Mouse (Mus musculus) small intestine, adult 2 months (tissue): ENCODE results near the gene Zfp985. TPM values are rescaled to one million over a fixed set of nuclear protein-coding genes. Genes with fewer than 3 reads are reported as not detected.
"Not testable (repeated sequence)": the region's sequence is repeated elsewhere in the genome, so short reads cannot be mapped to it uniquely, and the experiment has no call there.

Experiments
- H3K27ac ChIP-seq: fragments of 200-500 bp; 2 replicates; pipeline ENCODE4 v1.5.1; 2012; ENCODE audit warnings: low read depth, low read length, control low read depth, inconsistent platforms; ENCODE audit not compliant: insufficient read depth
- H3K27me3 ChIP-seq: fragments of 200-500 bp; 2 replicates; pipeline ENCODE4 v1.6.1; 2012; ENCODE audit warnings: mild to moderate bottlenecking, moderate library complexity, low read length, inconsistent platforms; ENCODE audit not compliant: control insufficient read depth, insufficient read depth
- H3K36me3 ChIP-seq: fragments of 200-500 bp; 2 replicates; pipeline ENCODE4 v1.6.1; 2012; ENCODE audit warnings: mild to moderate bottlenecking, low read length, control low read depth, inconsistent platforms; ENCODE audit not compliant: control insufficient read depth, insufficient read depth
- H3K4me1 ChIP-seq: fragments of 200-500 bp; 2 replicates; pipeline ENCODE4 v1.6.1; 2012; ENCODE audit warnings: low read length, inconsistent platforms, mixed read lengths; ENCODE audit not compliant: control insufficient read depth, insufficient read depth, insufficient read length
- H3K4me3 ChIP-seq: fragments of 200-500 bp; 2 replicates; pipeline ENCODE4 v1.5.1; 2012; ENCODE audit warnings: low read depth, mild to moderate bottlenecking, control low read depth, inconsistent platforms, low read length, moderate library complexity
- CTCF ChIP-seq: fragments of 200-500 bp; IDR thresholded peaks from 2 replicates; pipeline ENCODE4 v1.5.1; 2012; ENCODE audit warnings: low read depth, mild to moderate bottlenecking, control low read depth, inconsistent platforms, low read length, moderate library complexity, mixed read lengths; ENCODE audit not compliant: insufficient replicate concordance, insufficient read length; ENCODE audit errors: extremely low read depth
- POLR2A ChIP-seq: fragments of 200-500 bp; IDR thresholded peaks from 2 replicates; pipeline ENCODE4 v1.6.1; 2012; ENCODE audit warnings: low read depth, mild to moderate bottlenecking, control low read depth, inconsistent platforms, low read length, moderate library complexity
- WGBS: fragments of 180-500 bp; shearing (Covaris S2); methylation state at CpG from one replicate; pipeline ENCODE4 v1.1.7; 2018; 5-methylcytosine and 5-hydroxymethylcytosine counted together
- polyA plus RNA-seq: library from polyadenylated mRNA; depleted of rRNA; stranded (reverse); fragments of >200 nt; gene quantifications from 2 replicates; pipeline ENCODE4 v1.2.3, GENCODE M21; 2012

The Zfp985 gene
- polyA plus RNA-seq, 1 experiment = not detected

DNA sequence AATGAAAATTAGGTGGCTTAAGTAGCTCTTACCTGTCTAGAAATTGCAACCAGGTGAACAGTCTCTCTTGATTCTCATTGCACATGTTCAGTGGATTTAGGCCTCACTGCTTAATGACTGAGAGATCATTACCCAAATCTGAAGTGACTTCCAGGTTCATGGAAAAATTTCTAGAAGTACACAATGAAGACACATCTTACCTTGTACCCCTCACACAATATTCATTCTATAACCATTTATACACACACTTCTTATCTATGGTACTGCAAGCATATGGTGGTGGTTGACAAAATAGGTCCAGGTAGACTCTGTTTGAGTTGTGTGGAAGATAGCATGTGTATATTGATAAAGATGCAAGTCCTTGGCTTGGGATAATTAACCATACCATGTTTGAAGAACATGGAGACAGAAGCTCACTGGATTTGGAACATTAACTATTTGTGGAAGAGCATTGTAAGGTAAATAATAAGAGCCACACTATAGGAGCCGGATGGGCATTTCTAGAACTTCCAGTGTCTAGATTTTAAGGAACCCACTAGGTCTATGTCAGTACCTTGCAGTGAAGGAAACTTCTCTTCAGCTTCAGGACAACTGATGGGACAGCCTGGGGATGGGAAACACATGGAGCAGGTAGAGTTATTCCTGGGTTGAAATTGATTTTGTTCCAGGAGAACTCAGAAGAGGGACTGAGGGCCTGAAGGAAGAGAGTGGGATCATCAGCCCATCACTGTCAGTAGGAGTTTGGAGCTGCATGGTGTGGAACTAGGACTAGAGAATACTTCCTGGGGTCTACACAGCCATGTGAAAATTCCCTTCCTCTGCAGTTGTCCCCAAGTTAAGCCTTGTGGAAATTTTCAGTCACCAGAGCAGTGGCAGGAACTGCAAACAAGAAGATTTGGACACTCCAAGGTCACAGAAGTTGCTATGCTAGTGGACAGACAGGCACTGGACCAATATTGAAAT lies 33.7 kb downstream of the Zfp985 start:
- H3K27ac ChIP-seq = no peak overlapping the region
- no peak overlapping the region for H3K4me3 ChIP-seq
- no peaks in the 10 kb centered on the region for H3K4me1 ChIP-seq
- TF ChIP-seq POLR2A = no peak
- TF ChIP-seq CTCF = no peak
- no peaks in the 10 kb centered on the region for H3K27me3 ChIP-seq
- 55% methylated on average over 1 of the region's 1 CpGs for WGBS
- H3K36me3 ChIP-seq = no peaks in the 10 kb centered on the region

DNA sequence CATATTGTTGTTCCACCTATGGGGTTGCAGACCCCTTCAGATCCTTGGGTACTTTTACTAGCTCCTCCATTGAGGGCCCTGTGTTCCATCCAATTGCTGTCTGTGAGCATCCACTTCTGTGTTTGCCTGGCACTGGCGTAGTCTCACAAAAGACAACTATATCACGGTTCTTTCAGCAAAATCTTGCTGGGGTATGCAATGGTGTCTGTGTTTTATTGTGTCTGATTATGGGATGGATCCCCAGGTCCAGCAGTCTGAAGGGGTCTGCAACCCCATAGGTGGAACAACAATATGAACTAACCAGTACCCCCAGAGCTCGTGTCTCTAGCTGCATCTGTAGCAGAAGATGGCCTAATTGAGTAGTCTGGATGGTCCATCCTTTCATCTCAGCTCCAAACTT lies 41.6 kb downstream of the Zfp985 start:
- WGBS = 71% methylated on average over 3 of the region's 3 CpGs
- not testable (repeated sequence) for H3K36me3 ChIP-seq, H3K27me3 ChIP-seq, H3K4me1 ChIP-seq, H3K27ac ChIP-seq, H3K4me3 ChIP-seq

DNA sequence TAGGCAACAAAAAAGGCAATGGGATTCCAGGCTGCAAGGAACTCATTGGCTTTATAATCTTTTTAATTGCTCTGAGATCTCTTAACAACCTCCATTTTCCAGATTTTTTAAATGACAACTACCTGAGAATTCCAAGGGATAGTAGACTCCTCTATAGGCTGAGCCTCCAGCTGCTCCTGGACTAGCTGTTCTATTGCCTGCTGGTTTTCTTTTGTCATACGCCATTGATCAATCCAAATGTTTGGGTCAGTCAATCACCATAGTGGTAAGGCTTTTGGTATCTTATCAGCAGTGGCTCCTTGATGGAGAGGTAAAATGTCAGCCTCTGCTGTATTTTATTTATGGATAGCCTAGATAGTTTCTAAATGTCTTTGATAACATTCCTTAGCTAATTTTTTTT lies 44.6 kb downstream of the Zfp985 start:
- H3K4me1 ChIP-seq = no peaks in the 10 kb centered on the region
- no peaks in the 10 kb centered on the region for H3K27me3 ChIP-seq
- H3K27ac ChIP-seq = no peak overlapping the region
- WGBS = 46% methylated on average over 1 of the region's 1 CpGs
- no peak overlapping the region for H3K4me3 ChIP-seq
- TF ChIP-seq POLR2A = no peak
- TF ChIP-seq CTCF = no peak
- H3K36me3 ChIP-seq = no peaks in the 10 kb centered on the region

DNA sequence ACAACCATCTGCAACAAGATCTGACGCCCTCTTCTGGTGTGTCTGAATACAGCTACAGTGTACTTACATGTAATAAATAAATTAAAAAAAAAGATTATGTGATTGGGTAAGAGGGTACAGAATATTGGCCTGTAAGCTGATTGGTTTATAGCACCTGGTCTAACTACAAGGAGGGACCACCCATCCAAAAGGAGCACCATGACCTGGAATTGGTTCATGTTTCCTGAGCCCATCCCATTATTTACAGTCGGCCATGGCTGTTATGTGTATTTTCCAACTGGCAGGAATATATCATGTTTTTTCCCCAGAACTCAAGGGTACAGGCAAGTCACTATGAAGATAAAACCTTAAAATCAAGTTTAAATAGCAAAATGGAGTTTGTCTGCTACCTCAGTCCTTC lies 45.8 kb downstream of the Zfp985 start:
- WGBS = 46% methylated on average over 2 of the region's 2 CpGs
- TF ChIP-seq POLR2A (no peak), CTCF (no peak)
- Histone ChIP-seq H3K27ac (no peak overlapping the region), H3K36me3 (no peaks in the 10 kb centered on the region), H3K27me3 (no peaks in the 10 kb centered on the region), H3K4me3 (no peak overlapping the region), H3K4me1 (no peaks in the 10 kb centered on the region)

DNA sequence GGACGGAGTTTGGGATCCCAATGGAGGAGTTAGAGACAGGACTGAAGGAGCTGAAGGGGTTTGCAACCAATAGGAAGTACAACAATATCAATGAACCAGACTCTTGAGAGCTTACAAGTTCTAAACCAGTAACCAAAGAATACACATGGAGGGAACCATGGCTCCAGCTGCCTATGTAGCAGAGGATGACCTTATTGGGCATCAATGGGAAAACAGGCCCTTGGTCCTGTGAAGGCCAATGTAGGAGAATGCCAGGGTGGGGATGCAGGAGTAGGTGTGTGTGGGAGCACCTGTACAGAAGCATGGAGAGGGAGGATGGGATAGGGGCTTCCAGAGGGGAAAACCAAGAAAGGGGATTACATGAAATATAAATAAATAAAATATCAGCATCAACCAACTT lies 48.8 kb downstream of the Zfp985 start:
- Histone ChIP-seq H3K27me3 (no peaks in the 10 kb centered on the region), H3K27ac (no peak overlapping the region), H3K4me1 (no peaks in the 10 kb centered on the region), H3K36me3 (no peaks in the 10 kb centered on the region), H3K4me3 (no peak overlapping the region)
- WGBS = 35% methylated on average over 1 of the region's 1 CpGs
- TF ChIP-seq POLR2A (no peak), CTCF (no peak)

DNA sequence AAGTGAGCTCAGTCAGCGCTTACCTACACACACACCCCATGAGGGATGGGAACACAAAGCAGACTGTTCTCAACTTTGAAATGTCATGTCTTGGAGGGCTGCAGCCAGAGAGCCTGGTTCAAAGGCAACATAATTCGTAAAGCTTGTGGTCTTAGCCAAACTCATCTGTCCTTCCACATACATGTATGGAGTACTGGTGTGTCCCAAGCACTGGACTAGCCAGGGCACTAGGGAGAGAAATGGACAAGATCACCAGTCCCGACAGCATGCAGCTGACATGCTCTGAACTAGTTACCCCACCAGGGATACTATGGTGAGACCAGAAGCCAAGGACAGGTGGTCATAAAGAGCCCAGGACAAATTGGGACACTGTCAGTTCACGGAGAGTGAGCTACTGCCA lies 50.7 kb downstream of the Zfp985 start:
- Histone ChIP-seq H3K4me3 (no peak overlapping the region), H3K27me3 (no peaks in the 10 kb centered on the region), H3K27ac (no peak overlapping the region), H3K36me3 (no peaks in the 10 kb centered on the region), H3K4me1 (no peaks in the 10 kb centered on the region)
- no peak for TF ChIP-seq CTCF
- no peak for TF ChIP-seq POLR2A
- WGBS = 70% methylated on average over 4 of the region's 4 CpGs

DNA sequence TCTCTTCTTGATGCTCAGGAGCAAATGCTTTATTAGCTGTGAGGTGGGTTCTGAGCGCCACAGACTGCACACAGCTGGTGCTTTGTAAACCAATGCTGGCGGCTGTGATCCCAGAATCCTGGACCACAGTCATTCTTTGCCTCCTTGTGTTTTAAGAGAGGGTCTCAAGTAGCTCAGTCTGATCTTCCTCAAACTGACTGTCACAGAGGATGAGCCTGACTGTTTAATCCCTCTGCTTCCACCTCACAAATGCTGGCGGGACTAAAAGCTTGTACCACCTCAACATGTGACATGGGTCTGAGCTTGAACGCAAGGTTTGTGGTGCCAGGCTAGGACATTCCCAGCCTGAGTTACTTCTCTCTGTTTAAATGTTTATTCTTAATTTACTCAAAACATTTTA lies 52.4 kb downstream of the Zfp985 start:
- WGBS = 79% methylated on average over 4 of the region's 4 CpGs
- Histone ChIP-seq H3K27me3 (no peaks in the 10 kb centered on the region), H3K36me3 (no peaks in the 10 kb centered on the region), H3K4me3 (no peak overlapping the region), H3K27ac (no peak overlapping the region), H3K4me1 (no peaks in the 10 kb centered on the region)
- TF ChIP-seq POLR2A = no peak
- TF ChIP-seq CTCF = no peak

DNA sequence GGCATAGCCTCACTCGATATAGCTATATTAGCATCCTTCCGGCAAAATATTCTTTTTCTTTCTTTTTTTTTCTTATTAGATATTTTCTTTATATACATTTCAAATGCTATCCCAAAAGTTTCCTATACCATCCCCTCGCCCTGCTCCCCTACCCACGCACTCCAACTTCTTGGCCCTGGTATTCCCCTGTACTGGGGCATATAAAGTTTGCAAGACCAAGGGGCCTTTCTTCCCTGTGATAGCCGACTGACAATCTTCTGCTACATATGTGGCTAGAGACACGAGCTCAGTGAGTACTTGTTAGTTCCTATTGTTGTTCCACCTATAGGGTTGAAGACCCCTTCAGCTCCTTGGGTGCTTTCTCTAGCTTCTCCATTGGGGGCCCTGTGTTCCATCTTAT lies 53.4 kb downstream of the Zfp985 start:
- not testable (repeated sequence) for H3K4me1 ChIP-seq, H3K36me3 ChIP-seq, H3K27ac ChIP-seq, H3K27me3 ChIP-seq, H3K4me3 ChIP-seq
- WGBS = 80% methylated on average over 6 of the region's 6 CpGs

DNA sequence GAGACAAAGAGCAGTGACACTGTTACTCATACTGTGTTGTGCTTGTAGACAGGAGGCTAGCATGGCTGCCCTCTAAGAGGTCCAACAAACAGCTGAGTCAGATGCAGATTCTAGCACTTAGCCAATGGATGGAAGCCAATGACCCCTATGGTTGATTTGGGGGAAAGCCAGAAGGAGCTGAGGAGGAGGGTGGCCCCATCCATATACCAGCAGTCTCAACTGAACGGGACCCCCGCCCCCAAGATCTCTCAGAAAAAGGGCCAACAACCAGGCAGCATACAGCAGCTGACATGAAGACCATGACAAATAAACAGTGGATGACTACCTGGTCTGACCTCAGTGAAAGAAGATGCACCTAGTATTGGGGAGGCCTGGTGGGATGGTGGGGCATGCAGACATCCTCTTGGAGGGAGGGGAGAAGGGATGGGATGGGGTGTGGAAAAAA lies 80.8 kb downstream of the Zfp985 start:
- not testable (repeated sequence) for H3K4me1 ChIP-seq, H3K36me3 ChIP-seq, H3K27ac ChIP-seq, H3K27me3 ChIP-seq, H3K4me3 ChIP-seq
- no CpG with 5 or more reads among the region's 2 CpGs for WGBS
